In the genomic region with DNA sequence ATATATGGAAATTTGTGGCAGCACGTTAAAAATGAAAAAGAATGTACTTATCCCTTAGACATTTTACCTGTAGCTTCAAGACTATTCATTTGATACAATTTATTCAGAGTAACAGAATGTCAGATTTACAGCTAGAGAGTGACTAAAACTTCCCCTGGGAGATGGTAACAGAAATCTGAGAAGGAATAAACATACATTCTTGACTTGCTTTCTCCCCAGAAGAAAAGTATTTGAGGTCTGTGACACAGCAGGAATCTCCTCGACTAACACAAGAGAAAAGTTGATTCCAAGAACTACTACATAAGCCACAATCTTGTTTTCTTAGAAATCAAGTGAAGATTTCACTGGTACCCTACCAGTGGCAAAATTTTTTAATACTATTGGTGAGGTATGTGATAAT, we compare ENCODE assay signal across 26 mouse cellular contexts.
"Had no signal": no experiment of that assay in that cellular context is flagged by ENCODE, and none has a peak within 500 bp of the region (broad histone marks: within the 10 kb centered on the region; RNA-seq: fewer than 3 reads in every experiment).

No protein-coding gene starts in this region.

- H3K4me3 ChIP-seq: limb, embryonic 10.5 days; limb, embryonic 12.5 days; limb, embryonic 13.5 days; limb, embryonic 15.5 days; liver, embryonic 12.5 days; liver, embryonic 13.5 days; liver, embryonic 15.5 days; lung, embryonic 15.5 days; megakaryocyte, embryonic 14.5 days; midbrain, embryonic 10.5 days; midbrain, embryonic 12.5 days; midbrain, embryonic 13.5 days; midbrain, embryonic 15.5 days; myocyte; neural tube, embryonic 12.5 days had no signal

- H3K36me3 ChIP-seq: limb, embryonic 10.5 days; limb, embryonic 12.5 days; limb, embryonic 13.5 days; limb, embryonic 15.5 days; liver, embryonic 12.5 days; liver, embryonic 13.5 days; liver, embryonic 15.5 days; lung, embryonic 15.5 days; midbrain, embryonic 10.5 days; midbrain, embryonic 12.5 days; midbrain, embryonic 13.5 days; midbrain, embryonic 15.5 days; neural tube, embryonic 12.5 days had no signal

- H3K27me3 ChIP-seq: limb, embryonic 12.5 days; limb, embryonic 13.5 days; limb, embryonic 15.5 days; liver, embryonic 12.5 days; liver, embryonic 13.5 days; liver, embryonic 15.5 days; lung, embryonic 15.5 days; megakaryocyte, embryonic 14.5 days; midbrain, embryonic 12.5 days; midbrain, embryonic 13.5 days; midbrain, embryonic 15.5 days; neural tube, embryonic 12.5 days had no signal

- DNase-seq: left cerebral cortex, postnatal 4 days; liver; liver, embryonic 13.5 days; liver, postnatal 0 days; lung, adult 18-20 months; lung, adult 2 months; lung, embryonic 14.5 days; lung, postnatal 10 days; lung, postnatal 14 days; lung, postnatal 36 days; lung, postnatal 4 days; midbrain, embryonic 14.5 days had no signal
